ENCODE assay signal across 8 mouse cellular contexts in the genomic region with DNA sequence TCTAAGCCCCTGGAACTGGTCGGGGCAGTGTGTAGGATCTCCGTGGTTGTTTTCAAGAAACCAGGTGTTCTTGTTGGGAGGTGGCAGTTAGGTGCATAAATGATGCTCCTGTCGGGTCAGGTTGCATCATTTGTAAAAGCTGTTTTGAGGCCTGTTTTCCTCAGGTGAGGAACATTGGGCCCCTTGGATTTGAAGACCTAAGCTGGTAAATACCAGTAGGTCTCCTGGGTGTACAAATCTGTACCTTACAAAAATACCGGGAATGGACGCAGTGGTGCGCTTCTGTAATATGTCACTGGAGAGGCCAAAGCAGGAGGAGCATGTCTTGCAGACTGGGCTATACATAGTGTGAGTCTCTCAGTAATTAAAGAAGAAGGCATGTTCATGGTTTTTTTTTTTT. TPM values are rescaled to one million over a fixed set of nuclear protein-coding genes. Genes with fewer than 3 reads are reported as not detected.
A peak's percentile ranks its signal among the peaks of the same experiment; 100 is the strongest.
DNase-seq lines count a peak whose midpoint lies in the region; ATAC-seq and TF ChIP-seq lines count a peak whose summit lies in the region.

No protein-coding gene starts in this region.

- H3K27ac ChIP-seq in spleen, adult 2 months (ENCODE audit: insufficient read depth, low read length), result peak overlapping the region; percentile 76
- H3K27ac ChIP-seq in limb, embryonic 14.5 days (replicated peaks; ENCODE audit: low read depth, low read length), result no peak overlapping the region
- H3K27ac ChIP-seq in stomach, embryonic 16.5 days (ENCODE audit: low read length), result peak overlapping the region; percentile 91

- H3K9ac ChIP-seq in limb, embryonic 14.5 days (ENCODE audit: low read depth, low read length, severe bottlenecking), result peak overlapping the region; percentile 86
- peak overlapping the region; percentile 98 for H3K9ac ChIP-seq in stomach, embryonic 16.5 days (ENCODE audit: low read length)

- H3K4me1 ChIP-seq in spleen, adult 2 months (ENCODE audit: control insufficient read depth, insufficient read depth, insufficient read length), result peaks cover 4% of the 10 kb centered on the region; the same call in 1 of the 2 replicates
- peaks cover 7% of the 10 kb centered on the region; the same call in 1 of the 2 replicates for H3K4me1 ChIP-seq in limb, embryonic 14.5 days (ENCODE audit: control insufficient read depth, insufficient read depth, low read length)
- H3K4me1 ChIP-seq in stomach, embryonic 16.5 days (ENCODE audit: control insufficient read depth, insufficient read depth, low read length), result peaks cover 11% of the 10 kb centered on the region

- WGBS in spleen, adult 2 months, result 15% methylated on average over 6 of the region's 6 CpGs
- 20% methylated on average over 6 of the region's 6 CpGs for WGBS in limb, embryonic 14.5 days
- WGBS in stomach, embryonic 16.5 days, result 14% methylated on average over 6 of the region's 6 CpGs

- H3K4me3 ChIP-seq in spleen, adult 2 months (ENCODE audit: extremely low read depth, insufficient read depth, insufficient read length), result peak overlapping the region; percentile 93
- H3K4me3 ChIP-seq in limb, embryonic 14.5 days (replicated peaks; ENCODE audit: low read length), result peak overlapping the region; percentile 87
- H3K4me3 ChIP-seq in stomach, embryonic 16.5 days (replicated peaks; ENCODE audit: low read length), result peak overlapping the region; percentile 71

- H3K36me3 ChIP-seq in spleen, adult 2 months (ENCODE audit: control insufficient read depth, insufficient read depth, low read length), result peaks cover 32% of the 10 kb centered on the region
- peaks cover 37% of the 10 kb centered on the region for H3K36me3 ChIP-seq in limb, embryonic 14.5 days (ENCODE audit: control insufficient read depth, insufficient read depth, low read length)
- peaks cover 35% of the 10 kb centered on the region for H3K36me3 ChIP-seq in stomach, embryonic 16.5 days (ENCODE audit: control insufficient read depth, insufficient read depth, low read length)

- H3K9me3 ChIP-seq in limb, embryonic 14.5 days (ENCODE audit: control insufficient read depth, low read length), result no peaks in the 10 kb centered on the region
- no peaks in the 10 kb centered on the region for H3K9me3 ChIP-seq in stomach, embryonic 16.5 days (replicated peaks; ENCODE audit: control insufficient read depth, low read length)

- no peak for TF ChIP-seq CTCF in spleen, adult 2 months (IDR thresholded peaks at IDR 0.05; ENCODE audit: extremely low read depth, insufficient read depth, insufficient read length, insufficient replicate concordance)

- H3K4me2 ChIP-seq in limb, embryonic 14.5 days (replicated peaks; ENCODE audit: low read depth, low read length, severe bottlenecking), result peak overlapping the region; percentile 91
- peak overlapping the region; percentile 51 for H3K4me2 ChIP-seq in stomach, embryonic 16.5 days (ENCODE audit: low read depth, low read length)

- peak; percentile 10 for DNase-seq in cerebellum, adult 8-10 months
- DNase-seq in cerebellum, postnatal 4 days (ENCODE audit: low spot score in 2 of 2), result no peak
- DNase-seq in spleen, adult 2 months (ENCODE audit: low read depth in 1 of 2, low spot score in 2 of 2), result no peak
- DNase-seq in spleen, postnatal 14 days (ENCODE audit: low spot score in 2 of 2), result no peak
- no peak for DNase-seq in limb, embryonic 14.5 days (ENCODE audit: low spot score)
- DNase-seq in left cerebral cortex, adult 9 months (ENCODE audit: low spot score in 2 of 2), result no peak
- DNase-seq in layer of hippocampus, adult 9-10 months (ENCODE audit: low spot score), result no peak

- no peak for ATAC-seq in limb, embryonic 14.5 days (ENCODE audit: low FRiP score, low read depth)
- peak; percentile 0; the same call in 1 of the 2 replicates for ATAC-seq in stomach, embryonic 16.5 days (ENCODE audit: insufficient read depth, low FRiP score)

- no peak for TF ChIP-seq POLR2A in spleen, adult 2 months (IDR thresholded peaks at IDR 0.05; ENCODE audit: low read depth, low read length)
- TF ChIP-seq POLR2A in limb, embryonic 14.5 days (IDR thresholded peaks at IDR 0.05; ENCODE audit: borderline replicate concordance, extremely low read depth, insufficient read depth, insufficient read length), result no peak

- no peaks in the 10 kb centered on the region for H3K27me3 ChIP-seq in spleen, adult 2 months (ENCODE audit: control insufficient read depth, insufficient read depth, low read length)
- no peaks in the 10 kb centered on the region for H3K27me3 ChIP-seq in limb, embryonic 14.5 days (ENCODE audit: control insufficient read depth, insufficient read depth, low read length)
- no peaks in the 10 kb centered on the region for H3K27me3 ChIP-seq in stomach, embryonic 16.5 days (ENCODE audit: control insufficient read depth, insufficient read depth, low read length)

RNA-seq across cellular contexts. Expression of gene Herpud1, which starts 1.5 kb away (rescaled TPM):
- 198 and 350 TPM in 2 replicates for polyA plus RNA-seq in spleen, adult 2 months (2012; rRNA removed)
- 72.9 and 86.3 TPM in 2 replicates for polyA plus RNA-seq in limb, embryonic 14.5 days (2012; rRNA removed)
- polyA plus RNA-seq in limb, embryonic 14.5 days (2014; fragmentation: Nextera tagmentation; extraction: Ambion mirVana), result 76.8 and 84.1 TPM in 2 replicates
- 167 and 182 TPM in 2 replicates for polyA plus RNA-seq in stomach, embryonic 16.5 days (2015; fragmentation: Nextera tagmentation; extraction: Ambion mirVana)

RNA-seq across cellular contexts. Expression of gene Nlrc5, which starts 46.4 kb away (rescaled TPM):
- 47.3 and 58.1 TPM in 2 replicates for polyA plus RNA-seq in spleen, adult 2 months (2012; rRNA removed)
- polyA plus RNA-seq in limb, embryonic 14.5 days (2012; rRNA removed), result 0.28 and 0.35 TPM in 2 replicates
- polyA plus RNA-seq in limb, embryonic 14.5 days (2014; fragmentation: Nextera tagmentation; extraction: Ambion mirVana), result 0.23 and 0.48 TPM in 2 replicates
- polyA plus RNA-seq in stomach, embryonic 16.5 days (2015; fragmentation: Nextera tagmentation; extraction: Ambion mirVana), result 0.28 and 0.45 TPM in 2 replicates

RNA-seq across cellular contexts. Expression of gene Slc12a3, which starts 58.8 kb away (rescaled TPM):
- 1.2 TPM in 2 replicates for polyA plus RNA-seq in spleen, adult 2 months (2012; rRNA removed)
- polyA plus RNA-seq in limb, embryonic 14.5 days (2012; rRNA removed), result 0.08 and 0.10 TPM in 2 replicates
- not detected in 2 replicates for polyA plus RNA-seq in limb, embryonic 14.5 days (2014; fragmentation: Nextera tagmentation; extraction: Ambion mirVana)
- polyA plus RNA-seq in stomach, embryonic 16.5 days (2015; fragmentation: Nextera tagmentation; extraction: Ambion mirVana), result 0.09 TPM in 1 of 2 replicates, not detected in the other

Comparison
In these comparisons a context has a peak if more than half of its experiments do, and no peak if none do; other contexts are left out.
1. RNA of gene Nlrc5, which starts 46.4 kb away (polyA plus RNA-seq): 47.3 to 58.1 TPM in spleen, adult 2 months; 0.28 to 0.45 TPM in stomach, embryonic 16.5 days and 0.23 to 0.48 TPM in limb, embryonic 14.5 days; every median in the first group is over 10 times any median in the second.
2. Peak in every context shown above with its lines, with median percentiles within 50 percentile points of each other: H3K4me3 ChIP-seq.